Mouse (Mus musculus) megakaryocyte, embryonic 14.5 days (primary cell): Measurements from ENCODE around the gene Naa60. TPM values are rescaled to one million over a fixed set of nuclear protein-coding genes. Genes with fewer than 3 reads are reported as not detected.
A peak's percentile ranks its signal among the peaks of the same experiment; 100 is the strongest.
"Not testable (repeated sequence)": the region's sequence is repeated elsewhere in the genome, so short reads cannot be mapped to it uniquely, and the experiment has no call there.

Experiments
- H3K27me3 ChIP-seq: replicated peaks from 2 replicates; pipeline ENCODE3; 2012; ENCODE audit warnings: inconsistent platforms
- H3K36me3 ChIP-seq: replicated peaks from 2 replicates; pipeline ENCODE3; 2012; ENCODE audit warnings: low read length, inconsistent platforms, mixed read lengths
- H3K4me1 ChIP-seq: 2 replicates; pipeline ENCODE4 v1.6.1; 2012; ENCODE audit warnings: inconsistent platforms
- H3K4me3 ChIP-seq: replicated peaks from 2 replicates; pipeline ENCODE3; 2012; ENCODE audit warnings: moderate library complexity, mild to moderate bottlenecking, inconsistent platforms
- H3K9me3 ChIP-seq: 2 replicates; pipeline ENCODE4 v1.6.1; 2012; ENCODE audit warnings: inconsistent platforms
- FLI1 ChIP-seq: IDR thresholded peaks from 2 replicates; pipeline ENCODE4 v1.6.1; 2012; ENCODE audit warnings: low read length, inconsistent platforms, mixed read lengths
- GATA1 ChIP-seq: IDR thresholded peaks from 3 replicates; pipeline ENCODE4 v1.6.1; 2012; ENCODE audit warnings: mixed read lengths, low read length, inconsistent platforms, borderline replicate concordance
- polyA plus RNA-seq: library from polyadenylated mRNA; stranded (reverse); fragments of >175 nt; gene quantifications from 2 replicates; pipeline ENCODE4 v1.2.3, GENCODE M21; 2012; ENCODE audit warnings: low replicate concordance; ENCODE audit not compliant: insufficient read depth

Naa60 gene
- polyA plus RNA-seq, 1 experiment = 30.2 TPM

DNA sequence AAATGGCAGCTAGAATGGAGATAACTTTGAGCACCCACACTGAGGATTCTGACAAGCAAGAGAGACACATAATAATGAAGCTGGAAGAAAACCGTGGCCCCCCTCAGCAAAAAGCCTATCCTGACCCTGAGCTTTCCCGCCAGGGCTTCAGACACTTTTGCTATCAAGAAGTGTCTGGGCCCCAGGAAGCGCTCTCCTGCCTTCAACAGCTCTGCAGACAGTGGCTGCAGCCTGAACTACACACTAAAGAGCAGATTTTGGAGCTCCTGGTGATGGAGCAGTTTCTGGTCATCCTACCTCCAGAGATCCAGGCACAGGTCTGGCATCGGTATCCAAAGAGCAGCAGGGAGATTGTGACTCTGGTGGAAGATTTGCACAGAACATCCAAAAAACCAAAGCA, 24.3 kb upstream of the Naa60 start:
- Histone ChIP-seq H3K4me3 (peak overlapping the region; percentile 100), H3K4me1 (peaks cover 72% of the 10 kb centered on the region), H3K27me3 (no peaks in the 10 kb centered on the region), H3K36me3 (peaks cover 21% of the 10 kb centered on the region), H3K9me3 (no peaks in the 10 kb centered on the region)
- TF ChIP-seq FLI1 = no peak
- TF ChIP-seq GATA1 = no peak

- Histone ChIP-seq H3K4me3 (peak overlapping the region; percentile 81), H3K9me3 (no peaks in the 10 kb centered on the region)
Measured at GRCm38 (mm10) chr16:3848416-3848815, 23.8 kb upstream of the Naa60 start.

GRCm38 (mm10) chr16:3851301-3851700, 20.9 kb upstream of the Naa60 start:
- not testable (repeated sequence) for H3K4me3 ChIP-seq

More at GRCm38 (mm10) chr16:3848416-3848815, 23.8 kb upstream of the Naa60 start:
- TF ChIP-seq GATA1 (no peak), FLI1 (no peak)
- H3K36me3 ChIP-seq = peaks cover 26% of the 10 kb centered on the region
- peaks cover 71% of the 10 kb centered on the region for H3K4me1 ChIP-seq
- no peaks in the 10 kb centered on the region for H3K27me3 ChIP-seq

DNA sequence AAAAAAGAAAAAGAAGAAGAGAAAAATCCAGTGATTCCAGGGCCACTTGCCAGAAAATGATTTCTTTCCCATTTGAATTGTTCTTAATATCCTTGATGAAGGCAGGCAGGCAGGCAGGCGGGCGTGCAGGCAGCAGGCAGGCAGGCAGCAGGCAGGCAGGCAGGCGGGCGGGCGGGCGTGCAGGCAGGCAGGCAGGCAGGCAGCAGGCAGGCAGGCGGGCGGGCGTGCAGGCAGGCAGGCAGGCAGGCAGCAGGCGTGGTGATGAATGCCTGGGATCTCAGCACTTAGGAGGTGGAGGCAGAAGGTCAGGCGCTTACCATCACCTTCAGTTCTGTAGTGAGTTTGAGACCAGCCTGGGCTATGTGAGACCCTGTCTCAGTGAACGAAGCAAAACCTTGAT, 19.6 kb upstream of the Naa60 start:
- Histone ChIP-seq H3K9me3 (no peaks in the 10 kb centered on the region), H3K4me3 (no peak overlapping the region), H3K4me1 (peaks cover 89% of the 10 kb centered on the region), H3K27me3 (no peaks in the 10 kb centered on the region), H3K36me3 (peaks cover 54% of the 10 kb centered on the region)
- TF ChIP-seq GATA1 (no peak), FLI1 (no peak)

More at GRCm38 (mm10) chr16:3851301-3851700, 20.9 kb upstream of the Naa60 start:
- not testable (repeated sequence) for H3K9me3 ChIP-seq, H3K27me3 ChIP-seq
- H3K36me3 ChIP-seq = peaks cover 41% of the 10 kb centered on the region
- peaks cover 86% of the 10 kb centered on the region for H3K4me1 ChIP-seq

- Histone ChIP-seq H3K9me3 (no peaks in the 10 kb centered on the region), H3K4me1 (peaks cover 89% of the 10 kb centered on the region), H3K27me3 (no peaks in the 10 kb centered on the region), H3K4me3 (no peak overlapping the region), H3K36me3 (peaks cover 66% of the 10 kb centered on the region)
- TF ChIP-seq GATA1 (no peak), FLI1 (no peak)
Measured at GRCm38 (mm10) chr16:3854437-3855182, 17.6 kb upstream of the Naa60 start.

DNA sequence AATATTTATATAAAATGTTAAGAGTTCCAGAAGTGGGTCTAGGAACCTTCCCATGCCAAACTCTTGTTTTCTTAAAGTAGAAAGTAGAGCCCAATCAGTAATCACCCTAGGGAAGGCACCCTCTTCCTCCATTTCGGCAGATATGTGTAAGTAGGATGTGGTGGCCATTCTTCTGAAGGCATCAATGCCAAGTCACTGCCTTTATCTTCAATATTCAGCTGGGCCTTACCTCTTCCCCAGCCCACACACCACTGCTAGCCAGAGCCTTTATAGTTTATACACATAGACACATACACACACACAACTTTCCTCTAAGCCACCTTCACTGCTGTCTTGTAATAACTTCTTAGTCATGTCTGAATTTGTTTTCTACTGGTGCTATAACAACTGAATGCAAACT, 16.4 kb upstream of the Naa60 start:
- Histone ChIP-seq H3K27me3 (no peaks in the 10 kb centered on the region), H3K4me1 (peaks cover 89% of the 10 kb centered on the region), H3K36me3 (peaks cover 71% of the 10 kb centered on the region), H3K9me3 (no peaks in the 10 kb centered on the region), H3K4me3 (peak overlapping the region; percentile 79)
- TF ChIP-seq FLI1 (no peak), GATA1 (no peak; the same call in 2 of the 3 replicates)

- Histone ChIP-seq H3K27me3 (no peaks in the 10 kb centered on the region), H3K36me3 (peaks cover 85% of the 10 kb centered on the region), H3K4me3 (no peak overlapping the region), H3K9me3 (no peaks in the 10 kb centered on the region), H3K4me1 (peaks cover 95% of the 10 kb centered on the region)
- TF ChIP-seq GATA1 (no peak), FLI1 (no peak)
Measured at GRCm38 (mm10) chr16:3859254-3859653, 12.9 kb upstream of the Naa60 start.

DNA sequence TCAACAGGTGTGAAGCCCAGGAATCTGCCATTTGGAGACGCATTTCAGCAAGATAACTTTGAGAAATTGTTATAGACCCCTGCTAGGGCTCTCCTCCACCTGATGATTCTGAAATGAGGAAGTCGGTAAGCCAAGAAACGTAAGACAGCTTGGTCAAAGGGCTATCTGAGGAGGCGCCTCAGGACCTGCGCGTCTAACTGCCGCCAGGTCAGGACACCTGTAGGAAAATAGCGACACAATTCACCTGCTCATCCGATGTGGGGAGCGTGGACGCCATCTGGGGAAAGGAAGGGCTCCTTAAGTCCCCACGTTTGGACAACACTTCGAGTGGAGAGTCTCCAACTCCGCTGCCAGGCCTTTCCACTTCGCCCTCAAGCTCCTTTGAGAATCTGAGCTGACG, 360 bp upstream of the Naa60 start:
- peaks cover 65% of the 10 kb centered on the region for H3K4me1 ChIP-seq
- TF ChIP-seq FLI1 (no peak), GATA1 (no peak)
- H3K36me3 ChIP-seq = peaks cover 48% of the 10 kb centered on the region
- no peaks in the 10 kb centered on the region for H3K27me3 ChIP-seq
- peak overlapping the region; percentile 97 for H3K4me3 ChIP-seq
- no peaks in the 10 kb centered on the region for H3K9me3 ChIP-seq

DNA sequence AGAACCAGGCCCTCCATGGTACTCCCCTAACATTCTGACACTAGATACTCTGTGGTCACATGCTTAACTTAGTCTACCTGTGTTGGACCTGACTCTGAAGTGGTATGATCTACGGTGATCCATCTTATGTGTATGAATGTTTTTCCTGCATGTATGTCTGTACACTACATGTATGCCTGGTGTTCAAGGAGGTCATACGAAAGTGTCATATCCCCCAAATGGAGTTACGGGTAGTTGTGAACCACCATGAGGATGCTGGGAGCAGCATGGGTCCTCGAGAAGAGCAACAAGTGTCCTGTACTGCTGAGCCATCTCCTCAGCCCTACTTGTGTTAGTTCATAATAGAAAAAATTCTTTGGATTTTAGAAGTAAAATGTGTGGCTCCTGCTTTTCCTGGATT, 4.2 kb downstream of the Naa60 start:
- H3K36me3 ChIP-seq = peaks cover 57% of the 10 kb centered on the region

DNA sequence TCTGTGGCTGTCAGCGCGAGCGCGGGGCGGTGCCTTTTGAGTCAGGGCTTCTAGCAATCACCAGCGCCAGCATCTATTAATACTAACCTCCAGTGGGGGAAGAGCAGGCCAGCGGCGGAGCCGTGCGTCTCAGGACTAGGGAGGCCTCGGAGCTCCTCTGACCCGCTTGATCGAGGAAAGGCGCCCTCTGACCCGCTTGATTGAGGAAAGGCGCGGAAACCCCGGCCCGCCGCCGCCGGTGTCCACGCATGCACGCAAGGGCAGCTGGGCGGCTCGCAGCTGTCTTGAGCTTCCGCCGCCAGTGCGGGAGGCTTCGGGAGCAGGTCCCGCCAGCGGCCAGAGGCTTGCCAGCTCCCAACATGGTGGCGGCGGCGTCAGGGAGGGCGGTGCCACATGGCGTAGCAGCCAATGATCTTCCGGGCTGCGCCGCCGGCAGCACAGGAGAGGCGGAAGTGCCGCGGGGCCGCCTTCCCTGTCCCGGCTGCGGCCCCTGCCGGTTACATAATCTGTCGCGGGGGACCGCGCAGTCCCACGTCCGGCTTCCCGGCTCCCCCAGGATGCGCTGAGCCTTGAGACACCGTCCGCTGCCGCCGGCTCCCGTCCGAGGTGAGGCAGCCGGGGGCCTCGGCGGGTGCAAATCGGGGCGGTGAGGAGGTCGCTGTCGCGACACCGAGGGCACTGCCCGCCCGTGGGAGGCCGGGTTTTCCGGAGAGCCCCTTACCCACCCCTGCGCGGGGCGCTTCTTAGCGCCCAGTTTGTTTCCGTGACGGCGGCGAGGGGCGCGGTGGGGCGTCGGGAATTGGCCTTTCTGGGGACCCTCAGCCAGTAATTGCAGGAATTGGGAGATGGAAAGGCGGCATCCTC, 12.3 kb downstream of the Naa60 start, which contains the start of the genes Zfp597 and Gm20695:
Gene Zfp597 (minus strand): TSS at position 361 of the 864 bp plus-strand sequence.
Gene Gm20695 (plus strand): TSS at position 448 of the 864 bp plus-strand sequence.
- H3K9me3 ChIP-seq = no peaks in the 10 kb centered on the region
- peak within 1 kb of the TSS; percentile 94 for H3K4me3 ChIP-seq
- no peaks in the 10 kb centered on the region for H3K27me3 ChIP-seq
- H3K36me3 ChIP-seq = peaks cover 45% of the 10 kb centered on the region
- no peak for TF ChIP-seq FLI1
- no peak for TF ChIP-seq GATA1
- peaks cover 66% of the 10 kb centered on the region for H3K4me1 ChIP-seq

More for the DNA sequence above, 4.2 kb downstream of the Naa60 start:
- TF ChIP-seq GATA1 (no peak), FLI1 (no peak)
- H3K27me3 ChIP-seq = no peaks in the 10 kb centered on the region
- no peaks in the 10 kb centered on the region for H3K9me3 ChIP-seq
- no peak overlapping the region for H3K4me3 ChIP-seq
- H3K4me1 ChIP-seq = peaks cover 50% of the 10 kb centered on the region
